Mouse (Mus musculus) monocyte, adult 5-6 weeks (primary cell): ENCODE results near the gene Trpv2. TPM values are rescaled to one million over a fixed set of nuclear protein-coding genes. Genes with fewer than 3 reads are reported as not detected.

Experiments
- ATAC-seq: fragments of 153-309, 156-312 bp; replicated peaks from 2 replicates; pipeline ENCODE4 v1.8.0; 2017; ENCODE audit warnings: mild to moderate bottlenecking; ENCODE audit not compliant: low TSS enrichment, insufficient number of reproducible peaks, severe bottlenecking, poor library complexity, low FRiP score
- total RNA-seq: library from RNA; stranded (forward); fragments of 200-1000, 200-491, 200-594 nt; gene quantifications from 3 replicates; pipeline ENCODE4 v1.2.3, GENCODE M21; 2017

The Trpv2 gene
- 33.3 to 61.4 TPM (median 38.2 TPM) in 3 replicates for total RNA-seq

DNA sequence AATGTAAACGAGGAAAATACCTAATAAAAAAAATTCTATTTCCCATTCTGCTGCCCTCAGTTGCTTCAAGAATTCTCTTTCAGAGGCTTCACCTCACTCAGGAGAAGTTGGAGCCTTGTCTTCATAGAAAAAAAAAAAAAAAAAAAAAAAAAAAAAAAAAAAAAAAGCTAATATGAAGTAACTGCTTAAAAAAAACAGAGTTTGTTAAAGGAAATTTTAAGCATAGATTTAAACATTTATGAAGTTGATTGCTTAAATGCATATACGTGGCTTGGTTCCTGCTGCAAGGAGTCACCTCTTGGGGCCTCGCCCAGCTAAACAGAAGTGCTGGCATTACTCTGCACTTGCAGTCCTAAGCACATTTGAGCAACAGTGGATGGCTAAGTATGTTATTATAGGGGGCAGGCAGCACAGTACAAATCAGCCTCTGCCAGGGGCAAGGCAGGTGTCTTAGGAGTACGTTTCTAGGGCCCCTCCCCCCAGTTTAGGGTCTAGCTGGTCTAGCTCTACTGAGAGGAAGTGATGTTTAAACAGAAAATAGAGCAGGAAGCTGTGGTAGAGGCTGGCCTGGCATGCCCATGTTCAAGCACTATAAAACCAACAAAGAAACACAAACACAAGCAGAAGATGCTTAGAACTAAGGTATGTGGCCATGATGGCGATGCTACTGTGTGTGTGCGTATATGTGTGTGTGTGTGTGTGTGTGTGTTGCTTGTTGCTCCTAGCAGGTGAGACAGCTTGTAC lies at the start of gene Trpv2:
Gene Trpv2 (plus strand): TSS at position 528 of the 744 bp plus-strand sequence.
- ATAC-seq, result peak; percentile 28; the same call in 1 of the 2 replicates

DNA sequence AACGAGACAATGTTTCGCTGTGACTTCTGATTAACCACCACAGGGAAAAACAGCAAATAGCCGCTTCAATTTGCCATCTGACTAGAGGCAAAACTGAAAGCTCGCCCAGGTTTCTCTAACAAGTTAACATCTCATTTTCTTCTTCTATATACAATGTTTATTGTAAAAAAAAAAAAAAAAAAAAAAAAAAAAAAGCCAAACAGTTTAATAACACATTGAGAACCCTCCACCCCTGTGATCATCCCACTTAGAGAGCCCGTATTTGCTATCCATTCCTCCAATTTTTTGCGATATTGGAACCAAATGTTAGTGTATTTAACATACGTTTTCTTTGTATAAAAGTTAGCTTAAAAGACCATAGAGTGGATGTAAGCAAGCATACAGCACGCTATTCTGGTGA lies 37.2 kb upstream of the Trpv2 start:
- ATAC-seq, result no peak

DNA sequence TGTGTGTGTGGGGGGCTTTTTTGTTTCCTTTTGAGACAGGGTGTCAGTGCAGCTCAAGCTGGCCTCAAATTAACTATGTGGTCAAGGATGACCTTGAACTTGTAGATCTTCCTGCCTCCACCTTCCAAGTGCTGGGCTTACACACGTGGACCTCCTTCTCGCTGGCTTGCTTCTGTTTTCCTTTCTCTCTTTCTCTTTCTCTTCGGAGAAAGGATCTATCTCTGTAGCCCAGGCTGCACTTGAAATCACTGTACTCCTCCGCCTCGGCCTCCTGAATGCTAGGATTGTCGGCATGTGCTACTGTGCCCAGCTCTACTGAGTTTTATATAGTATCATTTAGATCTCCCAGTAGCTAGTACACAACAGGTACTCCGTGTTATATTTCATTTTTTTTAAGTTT lies 36.7 kb upstream of the Trpv2 start:
- ATAC-seq, result no peak

DNA sequence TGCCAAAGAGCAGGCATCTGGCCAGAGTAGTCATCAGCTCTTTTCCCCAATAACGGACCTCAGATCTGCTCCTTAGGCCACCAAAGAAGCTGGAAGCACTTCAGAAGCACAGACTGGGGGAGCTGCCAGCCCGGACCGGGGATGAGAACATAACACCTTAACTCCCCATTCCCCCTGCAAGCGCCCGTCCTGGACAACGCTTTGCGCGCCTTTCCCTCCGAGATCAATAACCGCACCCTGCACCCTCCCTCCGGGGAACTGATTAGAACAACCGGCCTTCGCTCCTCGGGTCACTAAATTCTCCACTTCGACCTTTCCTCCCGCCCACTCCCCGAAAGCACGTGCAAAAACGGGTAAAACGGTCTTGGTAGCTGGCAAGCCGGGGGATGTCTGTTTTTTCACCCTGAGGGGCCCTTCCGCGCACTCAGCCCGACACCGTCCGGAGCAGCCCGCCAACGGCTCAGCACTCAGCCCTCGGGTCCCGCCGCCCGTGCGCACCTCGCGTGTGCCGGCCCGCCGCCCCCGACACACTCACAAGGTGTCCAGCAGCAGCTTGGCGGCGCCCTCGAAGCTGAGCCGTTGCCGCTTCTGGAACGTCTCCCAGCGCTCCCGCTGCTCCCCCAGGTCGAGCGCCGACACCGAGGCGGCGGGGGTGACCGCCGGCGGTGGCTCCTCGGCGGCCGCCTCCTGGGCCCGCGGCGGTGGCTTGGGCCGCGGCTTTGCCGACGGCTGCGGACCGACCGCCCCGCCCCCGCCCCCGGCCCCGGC lies 35.8 kb upstream of the Trpv2 start:
- no peak for ATAC-seq

DNA sequence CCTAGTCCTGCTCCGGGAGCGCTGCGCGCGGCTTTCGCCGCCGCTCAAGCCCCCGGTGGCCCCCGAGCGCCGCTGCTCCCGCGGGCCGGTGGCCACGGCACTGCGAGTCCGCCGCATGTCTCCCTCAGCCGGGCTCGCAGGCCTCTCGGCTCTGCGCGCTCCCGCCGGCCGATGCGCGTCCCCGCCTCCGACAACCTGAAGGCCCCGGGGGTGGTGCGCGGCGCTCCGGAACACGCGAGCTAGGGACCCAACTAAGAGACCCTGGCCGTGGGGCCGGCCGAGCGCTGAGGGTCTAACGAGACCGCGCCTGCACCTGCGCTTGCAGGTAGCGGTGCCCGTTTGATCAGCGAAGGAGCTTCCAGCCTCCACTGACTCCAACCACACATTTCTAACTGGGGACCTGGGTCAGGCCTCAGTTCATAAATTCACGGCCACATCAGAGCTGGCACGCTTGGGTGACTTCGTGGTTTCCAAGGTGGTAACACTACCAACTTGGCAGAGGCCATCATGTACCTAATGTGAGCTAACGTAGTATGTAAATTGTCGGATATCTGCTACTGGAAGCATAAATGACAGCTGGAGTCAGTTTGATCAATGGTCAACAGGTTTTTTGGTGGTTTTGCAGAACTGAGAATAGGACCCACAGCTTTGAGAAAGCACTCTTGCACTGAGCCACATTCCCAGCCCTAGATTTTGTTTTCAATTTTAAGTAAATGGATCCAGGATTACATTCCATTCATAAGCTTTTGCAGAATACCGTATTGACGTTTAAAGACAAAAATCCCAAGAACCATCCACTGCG lies 35.0 kb upstream of the Trpv2 start, which contains the start of gene Cenpv:
Gene Cenpv (minus strand): TSS at position 173 of the 802 bp plus-strand sequence.
- peak; percentile 23; the same call in 1 of the 2 replicates for ATAC-seq

DNA sequence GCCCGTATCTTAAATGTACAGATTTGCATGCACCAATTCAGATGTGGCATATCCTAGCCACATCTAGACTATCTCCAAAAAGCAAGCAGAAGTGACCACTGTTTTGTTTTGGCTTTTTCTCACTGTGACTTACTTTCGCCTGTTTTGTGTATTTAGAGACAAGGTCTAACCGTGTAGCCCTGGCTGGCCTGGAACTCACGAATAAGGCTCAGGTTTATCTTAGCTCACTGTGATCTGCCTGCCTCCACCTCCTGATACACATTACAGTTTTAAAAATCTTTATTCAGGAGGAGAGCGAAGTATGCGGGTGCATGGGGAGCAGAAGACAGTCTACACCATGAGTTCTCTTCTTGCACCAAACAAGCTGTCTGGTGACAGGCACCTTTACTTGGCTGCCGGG lies 34.1 kb upstream of the Trpv2 start:
- ATAC-seq, result no peak

DNA sequence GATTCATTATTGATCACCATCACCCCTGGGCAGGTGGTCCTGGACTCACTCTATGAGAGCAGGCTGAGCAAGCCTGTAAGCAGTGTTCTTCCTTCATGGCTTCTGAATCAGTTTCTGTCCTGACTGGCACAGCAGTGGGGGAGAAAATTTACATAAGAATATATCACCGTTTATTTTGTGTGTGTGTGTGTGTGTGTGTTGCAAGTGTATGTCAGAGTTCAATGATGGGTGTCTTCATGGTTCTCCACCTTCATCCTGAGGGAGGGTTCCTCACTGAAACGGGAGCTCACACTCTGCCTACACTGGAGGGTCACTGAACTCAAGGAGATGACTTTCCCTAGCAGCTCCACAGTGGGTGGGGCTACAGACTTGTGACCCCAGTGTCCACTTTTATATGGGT lies 33.3 kb upstream of the Trpv2 start:
- ATAC-seq, result no peak

DNA sequence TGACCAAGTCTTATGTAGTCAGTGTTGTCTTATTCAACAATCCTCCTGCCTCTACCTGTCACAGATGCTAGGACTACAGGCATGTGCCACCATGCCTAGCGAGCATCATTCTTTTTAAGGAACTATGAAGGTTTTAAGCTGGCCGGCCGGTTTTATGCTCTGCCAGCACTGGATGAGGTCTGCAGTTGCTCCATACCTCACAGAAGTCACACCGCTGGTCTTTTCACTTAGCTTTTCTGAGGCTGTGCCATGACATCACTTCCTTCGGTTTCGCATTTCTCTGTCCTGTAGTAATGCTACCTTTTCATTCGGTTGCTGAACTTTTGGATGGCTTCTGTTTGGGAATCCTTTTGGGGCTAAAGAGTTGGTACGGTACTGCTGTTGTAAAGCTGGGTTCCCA lies 32.7 kb upstream of the Trpv2 start:
- no peak for ATAC-seq

DNA sequence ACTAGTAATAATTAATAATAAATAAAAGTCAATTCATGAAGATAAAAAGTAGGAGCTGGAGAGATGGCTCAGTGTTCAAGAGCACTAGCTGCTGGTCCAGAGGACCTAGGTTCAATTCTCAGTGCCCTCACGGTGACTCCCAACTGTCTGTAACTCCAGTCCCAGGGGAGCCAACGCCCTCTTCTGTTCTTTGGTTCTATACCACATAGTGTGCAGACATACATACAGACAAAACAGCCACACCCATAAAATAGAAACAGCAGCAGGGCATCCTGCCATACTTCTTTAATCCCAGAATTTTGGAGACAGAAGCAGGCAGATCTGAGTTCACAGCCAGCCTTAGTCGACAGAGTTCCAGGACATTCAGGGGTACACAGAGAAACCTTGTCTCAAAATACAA lies 30.3 kb upstream of the Trpv2 start:
- 0 out of 2 replicates have a peak, but pooled peaks have one; percentile 18 for ATAC-seq

DNA sequence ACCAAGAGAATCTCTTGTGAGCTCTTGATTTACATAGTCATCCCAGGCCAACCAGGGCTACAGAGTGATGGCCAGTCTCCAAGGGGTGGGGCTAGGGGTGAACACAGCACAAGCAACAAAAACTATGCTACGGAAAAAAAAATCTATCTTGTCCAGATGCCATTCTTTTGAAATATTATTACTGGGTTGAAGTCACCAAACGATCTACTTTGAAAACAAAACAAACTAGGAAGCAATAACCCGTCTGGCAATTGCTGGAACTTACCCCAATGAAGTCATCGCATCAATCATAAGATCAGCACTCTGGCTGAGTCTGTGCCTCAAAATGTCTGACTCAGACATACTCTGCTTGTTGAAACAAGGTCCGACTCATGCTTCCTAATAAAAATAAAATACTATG lies 24.5 kb upstream of the Trpv2 start:
- ATAC-seq, result no peak

DNA sequence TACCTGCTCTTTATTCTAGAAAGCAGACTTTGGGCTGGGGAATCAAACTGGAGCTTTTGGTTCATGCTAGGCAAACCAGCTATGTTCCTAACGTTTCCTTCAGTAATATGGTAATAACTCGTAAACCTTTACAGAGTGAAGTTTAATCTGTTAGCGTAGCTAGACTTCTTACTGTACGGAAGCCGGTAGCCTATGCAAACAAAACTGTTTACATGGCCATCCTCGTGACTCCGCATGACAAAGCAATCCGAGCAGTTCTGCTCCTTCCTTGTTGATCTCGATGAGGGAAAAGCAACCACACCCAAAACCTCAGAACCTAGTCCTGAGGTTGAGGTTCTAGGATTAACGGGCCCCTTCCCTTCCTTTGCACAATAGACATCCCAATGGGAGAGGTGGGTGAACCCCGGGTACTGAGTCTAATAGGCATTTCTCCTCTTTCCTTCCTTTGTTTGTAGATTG lies 24.0 kb upstream of the Trpv2 start:
- peak; percentile 66 for ATAC-seq

DNA sequence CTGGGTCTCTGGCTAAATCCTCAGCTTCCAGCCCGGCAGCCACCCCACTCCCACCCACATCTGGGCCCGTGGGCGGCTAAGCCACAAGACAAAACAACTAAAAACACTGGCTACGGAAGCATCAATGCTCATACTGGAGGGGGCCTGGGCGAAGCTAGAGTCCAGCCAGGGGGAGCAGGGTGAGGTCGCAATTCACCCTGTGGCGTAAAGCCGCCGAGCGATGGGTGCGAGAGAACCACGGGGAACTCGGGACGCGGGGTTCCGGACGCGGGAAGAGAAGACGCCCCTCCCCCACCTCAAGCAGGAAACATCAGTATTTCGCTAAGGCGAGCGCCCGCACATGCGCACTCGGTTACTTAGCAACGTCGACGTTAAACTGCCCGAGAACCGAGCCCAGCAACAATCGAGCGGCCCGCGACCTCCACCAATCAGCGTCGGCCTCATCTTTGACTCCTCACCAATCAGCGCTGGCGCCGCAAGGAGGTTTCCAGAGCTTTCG lies 23.5 kb upstream of the Trpv2 start, which contains the start of gene Ubb:
Gene Ubb (plus strand): TSS at position 445 of the 499 bp plus-strand sequence.
- peak; percentile 89 for ATAC-seq

DNA sequence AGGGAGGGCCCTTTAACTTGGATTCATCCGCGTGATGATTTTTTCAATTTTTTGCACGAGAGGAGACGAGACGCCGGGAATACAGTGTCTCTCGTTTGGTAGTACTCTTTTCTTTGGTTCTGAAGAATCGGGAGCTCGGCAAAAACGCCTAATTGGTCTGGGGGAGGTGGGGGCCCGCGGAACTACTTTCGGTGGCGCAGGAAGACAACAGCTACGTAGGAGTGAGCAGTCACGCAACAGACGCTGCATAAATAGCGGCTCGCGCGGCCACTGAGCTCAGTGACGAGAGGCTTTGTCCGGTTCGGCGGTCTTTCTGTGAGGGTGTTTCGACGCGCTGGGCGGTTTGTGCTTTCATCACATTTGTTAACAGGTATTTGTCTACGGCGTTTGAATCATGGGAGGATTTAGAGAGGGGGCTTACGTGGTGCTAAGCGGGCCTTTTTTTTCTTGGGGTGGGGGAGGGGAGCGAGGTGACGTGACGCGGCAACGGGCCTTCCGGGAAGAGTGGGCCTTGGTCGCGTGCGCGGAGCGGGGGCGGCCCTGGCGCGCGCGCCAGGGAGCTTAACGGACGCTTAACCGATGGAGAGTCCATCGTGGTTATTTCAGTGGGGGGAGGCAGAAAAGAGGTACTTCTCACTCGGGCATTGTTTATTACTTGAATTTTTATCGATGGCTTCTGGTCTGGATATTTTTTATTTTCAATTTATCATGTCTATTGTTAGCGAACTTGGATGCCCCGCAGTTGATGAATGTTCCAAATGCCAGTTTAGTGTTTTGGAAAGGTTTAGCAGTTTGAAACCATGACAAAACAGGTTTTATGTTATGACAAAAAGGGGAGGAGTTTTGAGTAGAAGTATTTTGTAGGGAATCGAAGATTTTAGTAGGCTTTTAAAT lies 22.8 kb upstream of the Trpv2 start:
- peak; percentile 65 for ATAC-seq

DNA sequence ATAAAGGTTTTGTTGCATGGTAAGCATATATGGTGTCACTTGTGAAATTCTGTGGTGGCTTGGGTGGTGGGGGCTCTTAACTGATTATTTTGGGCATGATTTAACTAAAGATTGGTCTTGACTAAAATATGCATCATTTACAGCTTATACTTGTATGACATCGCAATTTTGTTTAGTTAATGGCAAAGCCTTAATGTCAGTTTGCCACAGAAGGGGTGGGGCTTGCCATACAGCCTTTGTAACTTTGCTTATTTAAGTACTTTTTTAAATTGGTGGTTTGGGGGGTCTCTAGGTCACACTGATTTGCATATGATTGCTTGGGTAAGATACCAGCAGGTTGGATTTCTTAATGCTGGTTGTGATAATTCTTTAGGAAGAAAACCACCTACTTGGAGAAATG lies 21.1 kb upstream of the Trpv2 start:
- ATAC-seq, result no peak

DNA sequence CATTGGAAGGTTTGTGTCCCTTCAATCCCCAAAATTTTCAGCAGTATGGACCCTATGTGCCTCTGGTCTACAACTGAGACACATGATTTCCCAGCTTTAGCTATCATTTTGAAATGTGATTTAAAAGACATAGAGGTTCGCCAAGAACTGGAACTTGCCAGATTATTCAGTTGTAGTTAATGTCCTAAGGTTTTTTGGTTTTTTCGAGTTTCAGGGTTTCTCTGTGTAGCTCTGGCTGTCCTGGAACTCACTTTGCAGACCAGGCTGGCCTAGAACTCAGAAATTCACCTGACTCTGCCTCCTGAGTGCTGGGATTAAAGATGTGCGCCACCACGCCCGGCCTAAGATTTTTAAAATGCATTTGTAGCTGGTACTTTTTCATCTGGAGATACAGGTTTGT lies 20.7 kb upstream of the Trpv2 start:
- no peak for ATAC-seq

DNA sequence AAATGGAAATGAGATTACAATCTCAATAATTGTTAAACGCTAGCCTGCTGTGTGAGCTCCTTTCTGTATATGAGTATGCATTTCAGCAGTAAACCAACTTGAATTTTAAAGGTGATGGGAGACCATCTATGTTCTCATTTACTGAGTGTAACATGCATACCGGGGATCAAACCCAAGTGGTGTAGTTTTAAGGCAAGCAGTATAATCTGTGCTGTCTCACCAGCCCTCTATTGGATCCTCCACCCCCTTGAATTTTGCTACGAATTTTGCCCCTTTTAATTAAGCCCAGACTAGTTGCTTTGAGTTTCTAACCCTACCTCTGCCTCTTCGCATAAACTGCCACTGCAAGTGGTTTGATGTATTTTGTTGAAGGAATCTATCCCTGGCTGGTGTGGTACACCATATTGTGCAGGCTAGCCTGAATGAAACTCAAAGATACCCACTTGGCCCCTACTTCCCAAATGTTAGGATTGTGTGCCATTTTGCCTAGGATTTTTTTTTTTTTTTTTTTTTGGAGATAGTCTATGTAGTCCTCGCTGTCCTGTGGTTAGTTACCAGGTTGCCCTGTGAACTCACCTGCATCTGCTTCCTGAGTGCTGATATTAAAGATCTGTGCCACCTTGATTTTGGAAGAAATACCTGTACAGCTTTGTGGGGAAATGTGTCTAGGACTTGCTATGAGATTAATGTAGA lies 20.0 kb upstream of the Trpv2 start:
- ATAC-seq, result no peak

DNA sequence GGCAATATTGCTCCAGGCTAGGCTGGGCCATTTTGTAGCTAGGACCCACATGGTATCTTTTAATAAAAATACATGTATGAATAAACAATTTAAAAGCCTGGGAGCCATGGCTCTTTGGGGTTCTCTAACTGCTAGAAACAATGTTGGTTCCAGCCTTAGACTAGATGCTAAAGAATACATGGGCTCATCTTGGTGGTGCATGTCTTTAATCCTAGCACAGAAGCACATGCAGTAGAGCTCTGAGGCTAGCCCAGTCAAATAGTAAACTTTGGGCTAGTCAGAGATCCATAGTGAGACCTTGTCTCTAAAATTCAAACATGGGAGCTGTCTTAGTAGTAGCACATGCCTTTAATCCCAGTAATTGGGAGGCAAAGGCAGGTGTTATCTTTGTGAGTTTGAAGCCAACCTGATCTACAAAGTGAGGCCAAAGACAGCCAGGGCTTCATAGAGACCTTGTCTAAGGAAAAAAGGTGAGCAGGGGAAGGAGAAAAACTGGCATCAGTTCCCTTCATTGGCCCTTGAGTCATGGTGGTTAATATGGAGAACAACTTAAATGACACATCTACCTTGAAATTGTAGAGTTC lies 19.3 kb upstream of the Trpv2 start:
- no peak for ATAC-seq
